ENCODE assay signal across 12 mouse cellular contexts in genomic region chr11:3893970-3894369, GRCm38 (mm10). TPM values are rescaled to one million over a fixed set of nuclear protein-coding genes. Genes with fewer than 3 reads are reported as not detected.
DNase-seq lines count a peak whose midpoint lies in the region; ATAC-seq and TF ChIP-seq lines count a peak whose summit lies in the region.
"Had no signal": no experiment of that assay in that cellular context is flagged by ENCODE, and none has a peak within 500 bp of the region (broad histone marks: within the 10 kb centered on the region; RNA-seq: fewer than 3 reads in every experiment).

No protein-coding gene starts in this region.

- peak overlapping the region; percentile 94 for H3K27ac ChIP-seq in layer of hippocampus, adult 2 months
- no peak overlapping the region for H3K27ac ChIP-seq in forebrain, embryonic 12.5 days
- no peak overlapping the region for H3K27ac ChIP-seq in hindbrain, embryonic 16.5 days (ENCODE audit: low read depth, low read length)
- 0 out of 2 replicates have a peak overlapping the region, but pooled peaks have one; percentile 75 for H3K27ac ChIP-seq in midbrain, postnatal 0 days (ENCODE audit: low read depth, low read length)

- H3K27me3 ChIP-seq in forebrain, embryonic 12.5 days = 0 out of 2 replicates have a peak, but pooled peaks cover 3% of the 10 kb centered on the region
- no peaks in the 10 kb centered on the region for H3K27me3 ChIP-seq in hindbrain, embryonic 16.5 days (replicated peaks; ENCODE audit: control insufficient read depth, insufficient read depth, low read length)
- no peaks in the 10 kb centered on the region for H3K27me3 ChIP-seq in midbrain, postnatal 0 days (ENCODE audit: insufficient read depth, low read length)
- H3K27me3 ChIP-seq: embryonic facial prominence, embryonic 15.5 days; limb, embryonic 15.5 days had no signal

- peak overlapping the region; percentile 74 for H3K4me2 ChIP-seq in forebrain, embryonic 12.5 days
- H3K4me2 ChIP-seq in hindbrain, embryonic 16.5 days (ENCODE audit: low read length) = peak overlapping the region; percentile 71
- peak overlapping the region; percentile 78 for H3K4me2 ChIP-seq in midbrain, postnatal 0 days (ENCODE audit: low read depth, low read length, poor library complexity, severe bottlenecking)

- peaks cover 20% of the 10 kb centered on the region for H3K36me3 ChIP-seq in forebrain, embryonic 12.5 days (replicated peaks)
- peaks cover 6% of the 10 kb centered on the region for H3K36me3 ChIP-seq in hindbrain, embryonic 16.5 days (ENCODE audit: control insufficient read depth, insufficient read depth, low read length)
- peaks cover 19% of the 10 kb centered on the region for H3K36me3 ChIP-seq in midbrain, postnatal 0 days (ENCODE audit: insufficient read depth, low read length)
- H3K36me3 ChIP-seq: embryonic facial prominence, embryonic 15.5 days had no signal

- peak overlapping the region; percentile 60; the same call in 1 of the 2 replicates for H3K4me3 ChIP-seq in layer of hippocampus, adult 2 months
- H3K4me3 ChIP-seq in forebrain, embryonic 12.5 days (replicated peaks) = no peak overlapping the region
- H3K4me3 ChIP-seq in hindbrain, embryonic 16.5 days (ENCODE audit: low read length) = no peak overlapping the region; the same call in 1 of the 2 replicates
- peak overlapping the region; percentile 52 for H3K4me3 ChIP-seq in midbrain, postnatal 0 days (ENCODE audit: low read depth, low read length)

- TF ChIP-seq CTCF in layer of hippocampus, adult 2 months (conservative IDR thresholded peaks at IDR 0.05) = no peak
- no peak for TF ChIP-seq CTCF in midbrain, postnatal 0 days (IDR thresholded peaks at IDR 0.05)

- 77% methylated on average over 6 of the region's 6 CpGs for WGBS in forebrain, embryonic 12.5 days
- 80% methylated on average over 6 of the region's 6 CpGs for WGBS in hindbrain, embryonic 16.5 days
- WGBS in midbrain, postnatal 0 days = 84% methylated on average over 6 of the region's 6 CpGs

- H3K9ac ChIP-seq in forebrain, embryonic 12.5 days = no peak overlapping the region
- H3K9ac ChIP-seq in hindbrain, embryonic 16.5 days (ENCODE audit: low read depth, low read length) = no peak overlapping the region
- peak overlapping the region; percentile 76; the same call in 1 of the 2 replicates for H3K9ac ChIP-seq in midbrain, postnatal 0 days (replicated peaks; ENCODE audit: low read length, poor library complexity, severe bottlenecking)

- no peaks in the 10 kb centered on the region for H3K9me3 ChIP-seq in forebrain, embryonic 12.5 days
- no peaks in the 10 kb centered on the region for H3K9me3 ChIP-seq in hindbrain, embryonic 16.5 days (ENCODE audit: control insufficient read depth, low read length)
- no peaks in the 10 kb centered on the region for H3K9me3 ChIP-seq in midbrain, postnatal 0 days (ENCODE audit: low read length)
- H3K9me3 ChIP-seq: embryonic facial prominence, embryonic 15.5 days; limb, embryonic 15.5 days had no signal

- DNase-seq in layer of hippocampus, adult 2 months (ENCODE audit: low spot score in 2 of 2) = no peak
- DNase-seq in layer of hippocampus, adult 9-10 months (ENCODE audit: low spot score) = no peak
- no peak for DNase-seq in midbrain, postnatal 0 days (ENCODE audit: low spot score)
- DNase-seq in retina, postnatal 1 day = no peak
- DNase-seq in urinary bladder, adult 2 months (ENCODE audit: low spot score) = no peak
- no peak for DNase-seq in adrenal gland, adult (ENCODE audit: inconsistent age in 2 of 2, low spot score in 1 of 2)
- DNase-seq: thymus, postnatal 25 days had no signal

- ATAC-seq in forebrain, embryonic 12.5 days (ENCODE audit: low FRiP score) = no peak
- ATAC-seq in hindbrain, embryonic 16.5 days = no peak
- no peak for ATAC-seq in midbrain, postnatal 0 days (ENCODE audit: low FRiP score)

- peaks cover 14% of the 10 kb centered on the region; the same call in 1 of the 2 replicates for H3K4me1 ChIP-seq in forebrain, embryonic 12.5 days
- peaks cover 6% of the 10 kb centered on the region for H3K4me1 ChIP-seq in hindbrain, embryonic 16.5 days (ENCODE audit: control insufficient read depth, insufficient read depth, low read depth, low read length)
- 0 out of 2 replicates have a peak, but pooled peaks cover 3% of the 10 kb centered on the region for H3K4me1 ChIP-seq in midbrain, postnatal 0 days (ENCODE audit: insufficient read depth, low read length)

RNA-seq across cellular contexts. Expression of gene 4921536K21Rik, which starts 0.9 kb away (rescaled TPM):
- under 1 TPM; 0.39 to 0.41 TPM for total RNA-seq in layer of hippocampus, adult 2 months (2021)
- 0.79 and 0.92 TPM in 2 replicates for polyA plus RNA-seq in forebrain, embryonic 12.5 days (2016; fragmentation: Nextera tagmentation; extraction: Ambion mirVana)
- polyA plus RNA-seq in hindbrain, embryonic 16.5 days (2015; fragmentation: Nextera tagmentation; extraction: Ambion mirVana) = 0.62 and 0.88 TPM in 2 replicates
- total RNA-seq in midbrain, postnatal 0 days (2014; rRNA removed) = 0.49 and 0.61 TPM in 2 replicates
- 0.28 and 0.41 TPM in 2 replicates for polyA plus RNA-seq in midbrain, postnatal 0 days (2015; fragmentation: Nextera tagmentation; extraction: Ambion mirVana)
- polyA plus RNA-seq in urinary bladder, adult 2 months (2012; rRNA removed) = 0.25 and 0.34 TPM in 2 replicates

RNA-seq across cellular contexts. Expression of gene Dusp18, which starts 1.1 kb away (rescaled TPM):
- total RNA-seq in layer of hippocampus, adult 2 months (2021) = 10 to 100 TPM; 24.6 to 26.0 TPM
- 28.0 and 29.8 TPM in 2 replicates for polyA plus RNA-seq in forebrain, embryonic 12.5 days (2016; fragmentation: Nextera tagmentation; extraction: Ambion mirVana)
- 30.0 and 30.5 TPM in 2 replicates for polyA plus RNA-seq in hindbrain, embryonic 16.5 days (2015; fragmentation: Nextera tagmentation; extraction: Ambion mirVana)
- 20.7 and 23.7 TPM in 2 replicates for total RNA-seq in midbrain, postnatal 0 days (2014; rRNA removed)
- 20.5 and 24.1 TPM in 2 replicates for polyA plus RNA-seq in midbrain, postnatal 0 days (2015; fragmentation: Nextera tagmentation; extraction: Ambion mirVana)
- polyA plus RNA-seq in urinary bladder, adult 2 months (2012; rRNA removed) = 2.5 and 3.0 TPM in 2 replicates
- total RNA-seq: megakaryocyte-erythroid progenitor cell, adult 5-6 weeks had no signal

RNA-seq across cellular contexts. Expression of gene Slc35e4, which starts 20.5 kb away (rescaled TPM):
- 10 to 100 TPM; 16.9 TPM for total RNA-seq in layer of hippocampus, adult 2 months (2021)
- polyA plus RNA-seq in forebrain, embryonic 12.5 days (2016; fragmentation: Nextera tagmentation; extraction: Ambion mirVana) = 5.2 and 6.5 TPM in 2 replicates
- polyA plus RNA-seq in hindbrain, embryonic 16.5 days (2015; fragmentation: Nextera tagmentation; extraction: Ambion mirVana) = 20.5 and 22.2 TPM in 2 replicates
- 48.2 and 56.5 TPM in 2 replicates for total RNA-seq in midbrain, postnatal 0 days (2014; rRNA removed)
- polyA plus RNA-seq in midbrain, postnatal 0 days (2015; fragmentation: Nextera tagmentation; extraction: Ambion mirVana) = 27.3 and 27.4 TPM in 2 replicates
- polyA plus RNA-seq in urinary bladder, adult 2 months (2012; rRNA removed) = 10.4 and 13.0 TPM in 2 replicates

RNA-seq across cellular contexts. Expression of gene Osbp2, which starts 30.3 kb away (rescaled TPM):
- total RNA-seq in layer of hippocampus, adult 2 months (2021) = 10 to 100 TPM; 81.4 to 86.7 TPM
- polyA plus RNA-seq in forebrain, embryonic 12.5 days (2016; fragmentation: Nextera tagmentation; extraction: Ambion mirVana) = 3.4 and 4.0 TPM in 2 replicates
- polyA plus RNA-seq in hindbrain, embryonic 16.5 days (2015; fragmentation: Nextera tagmentation; extraction: Ambion mirVana) = 34.8 and 36.2 TPM in 2 replicates
- 67.2 and 96.0 TPM in 2 replicates for total RNA-seq in midbrain, postnatal 0 days (2014; rRNA removed)
- 51.8 and 52.5 TPM in 2 replicates for polyA plus RNA-seq in midbrain, postnatal 0 days (2015; fragmentation: Nextera tagmentation; extraction: Ambion mirVana)
- 0.98 and 2.0 TPM in 2 replicates for polyA plus RNA-seq in urinary bladder, adult 2 months (2012; rRNA removed)
- total RNA-seq: megakaryocyte-erythroid progenitor cell, adult 5-6 weeks had no signal

RNA-seq across cellular contexts. Expression of gene Tcn2, which starts 38.0 kb away (rescaled TPM):
- total RNA-seq in layer of hippocampus, adult 2 months (2021) = 10 to 100 TPM; 18.5 to 19.4 TPM
- polyA plus RNA-seq in forebrain, embryonic 12.5 days (2016; fragmentation: Nextera tagmentation; extraction: Ambion mirVana) = 17.0 and 19.1 TPM in 2 replicates
- 29.9 and 30.8 TPM in 2 replicates for polyA plus RNA-seq in hindbrain, embryonic 16.5 days (2015; fragmentation: Nextera tagmentation; extraction: Ambion mirVana)
- 20.9 and 28.8 TPM in 2 replicates for total RNA-seq in midbrain, postnatal 0 days (2014; rRNA removed)
- 22.0 and 27.0 TPM in 2 replicates for polyA plus RNA-seq in midbrain, postnatal 0 days (2015; fragmentation: Nextera tagmentation; extraction: Ambion mirVana)
- 101 and 110 TPM in 2 replicates for polyA plus RNA-seq in urinary bladder, adult 2 months (2012; rRNA removed)

Comparison
In these comparisons a context has a peak if more than half of its experiments do, and no peak if none do; other contexts are left out.
1. H3K27ac ChIP-seq: peak in layer of hippocampus, adult 2 months (single experiment) and midbrain, postnatal 0 days (single experiment); none in forebrain, embryonic 12.5 days (single experiment) and hindbrain, embryonic 16.5 days (single experiment).
2. H3K4me3 ChIP-seq: peak in layer of hippocampus, adult 2 months (single experiment) and midbrain, postnatal 0 days (single experiment); none in forebrain, embryonic 12.5 days (single experiment) and hindbrain, embryonic 16.5 days (single experiment).
3. Peak in every context shown above with its lines, with median percentiles within 50 percentile points of each other: H3K4me2 ChIP-seq.